Mouse (Mus musculus) forebrain, embryonic 11.5 days (tissue): ENCODE data around the gene Prickle2. TPM values are rescaled to one million over a fixed set of nuclear protein-coding genes. Genes with fewer than 3 reads are reported as not detected.

Experiments used
- ATAC-seq: fragments of 200-750 bp; cut with Nextera tagmentation; replicated peaks from 2 replicates; pipeline ENCODE4 v1.8.0; 2017; ENCODE audit warnings: moderate TSS enrichment; ENCODE audit not compliant: low FRiP score
- DNase-seq: peaks from one replicate; pipeline ENCODE4 v3.0.0-alpha.2; 2017; ENCODE audit warnings: low spot score
- H3K27ac ChIP-seq: fragments of 300-500 bp; sonication (generic); 2 replicates; pipeline ENCODE4 v1.5.1; 2014; ENCODE audit warnings: low read depth, low read length
- H3K27me3 ChIP-seq: fragments of 300-500 bp; sonication (generic); 2 replicates; pipeline ENCODE4 v1.6.1; 2014; ENCODE audit warnings: mild to moderate bottlenecking, low read length, mixed read lengths; ENCODE audit not compliant: control insufficient read depth, insufficient read depth
- H3K36me3 ChIP-seq: fragments of 300-500 bp; sonication (generic); 2 replicates; pipeline ENCODE4 v1.6.1; 2014; ENCODE audit warnings: mild to moderate bottlenecking, low read length, moderate library complexity, mixed read lengths; ENCODE audit not compliant: control insufficient read depth, insufficient read depth
- H3K4me1 ChIP-seq: fragments of 300-500 bp; sonication (generic); replicated peaks from 2 replicates; pipeline ENCODE4 v1.6.1; 2014; ENCODE audit warnings: low read length, mixed read lengths; ENCODE audit not compliant: control insufficient read depth, insufficient read depth
- H3K4me2 ChIP-seq: fragments of 300-500 bp; sonication (generic); 2 replicates; pipeline ENCODE4 v1.6.1; 2014; ENCODE audit warnings: low read depth, mild to moderate bottlenecking, low read length, moderate library complexity, mixed read lengths; ENCODE audit not compliant: severe bottlenecking
- H3K4me3 ChIP-seq: fragments of 300-500 bp; sonication (generic); 2 replicates; pipeline ENCODE4 v1.5.1; 2014; ENCODE audit warnings: low read depth, low read length
- H3K9ac ChIP-seq: fragments of 300-500 bp; sonication (generic); 2 replicates; pipeline ENCODE4 v1.6.1; 2014; ENCODE audit warnings: low read length
- H3K9me3 ChIP-seq: fragments of 300-500 bp; sonication (generic); 2 replicates; pipeline ENCODE4 v1.6.1; 2016; ENCODE audit warnings: low read length, mixed read lengths; ENCODE audit not compliant: control insufficient read depth
- WGBS: fragments of 180-500 bp; shearing (Covaris S2); extraction: QIAGEN DNeasy Blood & Tissue Kit; methylation state at CpG from one replicate; pipeline ENCODE4 v1.1.7; 2014; 5-methylcytosine and 5-hydroxymethylcytosine counted together
- polyA plus RNA-seq: library from polyadenylated mRNA; unstranded; fragments of >200 nt; fragmentation: Nextera tagmentation; extraction: Ambion mirVana; gene quantifications from 2 replicates; pipeline ENCODE4 v1.2.1, GENCODE M21; 2014

Prickle2 gene
- polyA plus RNA-seq, 1 experiment from 2014 or later = 4.0 TPM

- H3K4me2 ChIP-seq = no peak overlapping the region
- no peak for ATAC-seq
- 0 out of 2 replicates have a peak, but pooled peaks cover 2% of the 10 kb centered on the region for H3K4me1 ChIP-seq
- no peaks in the 10 kb centered on the region for H3K36me3 ChIP-seq
- H3K27me3 ChIP-seq = no peaks in the 10 kb centered on the region
- H3K4me3 ChIP-seq = no peak overlapping the region
- no peaks in the 10 kb centered on the region for H3K9me3 ChIP-seq
- 87% methylated on average over 2 of the region's 2 CpGs for WGBS
- H3K9ac ChIP-seq = no peak overlapping the region
- no peak for DNase-seq
- no peak overlapping the region for H3K27ac ChIP-seq
Measured at GRCm38 (mm10) chr6:92477621-92478020, 228.3 kb downstream of the Prickle2 start.

- ATAC-seq (no peak), DNase-seq (no peak)
- 80% methylated on average over 4 of the region's 4 CpGs for WGBS
- H3K27me3 ChIP-seq = no peaks in the 10 kb centered on the region
- no peak overlapping the region for H3K9ac ChIP-seq
- H3K4me2 ChIP-seq = no peak overlapping the region
- no peaks in the 10 kb centered on the region for H3K4me1 ChIP-seq
- H3K36me3 ChIP-seq = no peaks in the 10 kb centered on the region
- H3K4me3 ChIP-seq = no peak overlapping the region
- H3K9me3 ChIP-seq = no peaks in the 10 kb centered on the region
- no peak overlapping the region for H3K27ac ChIP-seq
Measured at GRCm38 (mm10) chr6:92469456-92469855, 236.5 kb downstream of the Prickle2 start.

- Histone ChIP-seq H3K4me1 (no peaks in the 10 kb centered on the region), H3K9me3 (no peaks in the 10 kb centered on the region), H3K36me3 (no peaks in the 10 kb centered on the region), H3K27ac (no peak overlapping the region), H3K4me2 (no peak overlapping the region), H3K9ac (no peak overlapping the region), H3K27me3 (no peaks in the 10 kb centered on the region), H3K4me3 (no peak overlapping the region)
- WGBS = 79% methylated on average over 4 of the region's 4 CpGs
- DNase-seq (no peak), ATAC-seq (no peak)
Measured at GRCm38 (mm10) chr6:92468892-92469291, 237.1 kb downstream of the Prickle2 start.

GRCm38 (mm10) chr6:92468383-92468791 lies 237.6 kb downstream of the Prickle2 start:
- WGBS = 90% methylated on average over 3 of the region's 3 CpGs
- H3K4me1 ChIP-seq = no peaks in the 10 kb centered on the region
- ATAC-seq = no peak

GRCm38 (mm10) chr6:92467343-92467742 lies 238.6 kb downstream of the Prickle2 start:
- no peak overlapping the region for H3K4me3 ChIP-seq
- H3K36me3 ChIP-seq = no peaks in the 10 kb centered on the region
- ATAC-seq (no peak), DNase-seq (no peak)
- no peak overlapping the region for H3K9ac ChIP-seq
- H3K4me2 ChIP-seq = no peak overlapping the region
- no peak overlapping the region for H3K27ac ChIP-seq
- H3K9me3 ChIP-seq = no peaks in the 10 kb centered on the region
- 52% methylated on average over 2 of the region's 2 CpGs for WGBS
- H3K27me3 ChIP-seq = no peaks in the 10 kb centered on the region
- H3K4me1 ChIP-seq = no peaks in the 10 kb centered on the region

More at GRCm38 (mm10) chr6:92468383-92468791, 237.6 kb downstream of the Prickle2 start:
- Histone ChIP-seq H3K4me2 (no peak overlapping the region), H3K9ac (no peak overlapping the region), H3K36me3 (no peaks in the 10 kb centered on the region), H3K27me3 (no peaks in the 10 kb centered on the region), H3K27ac (no peak overlapping the region), H3K4me3 (no peak overlapping the region), H3K9me3 (no peaks in the 10 kb centered on the region)
- no peak for DNase-seq

GRCm38 (mm10) chr6:92465666-92466065 lies 240.3 kb downstream of the Prickle2 start:
- WGBS = 90% methylated on average over 1 of the region's 1 CpGs
- Histone ChIP-seq H3K4me3 (no peak overlapping the region), H3K9ac (no peak overlapping the region), H3K27me3 (no peaks in the 10 kb centered on the region), H3K36me3 (no peaks in the 10 kb centered on the region), H3K4me1 (peaks cover 2% of the 10 kb centered on the region; the same call in 1 of the 2 replicates), H3K9me3 (no peaks in the 10 kb centered on the region), H3K27ac (no peak overlapping the region), H3K4me2 (no peak overlapping the region)
- DNase-seq (no peak), ATAC-seq (no peak)

GRCm38 (mm10) chr6:92464781-92465337 lies 241.1 kb downstream of the Prickle2 start:
- 75% methylated on average over 7 of the region's 7 CpGs for WGBS
- no peak overlapping the region for H3K27ac ChIP-seq
- H3K36me3 ChIP-seq = no peaks in the 10 kb centered on the region
- ATAC-seq = no peak
- H3K27me3 ChIP-seq = no peaks in the 10 kb centered on the region
- H3K9ac ChIP-seq = no peak overlapping the region
- no peak for DNase-seq
- peaks cover 2% of the 10 kb centered on the region; the same call in 1 of the 2 replicates for H3K4me1 ChIP-seq
- H3K9me3 ChIP-seq = no peaks in the 10 kb centered on the region
- H3K4me2 ChIP-seq = no peak overlapping the region
- H3K4me3 ChIP-seq = no peak overlapping the region

GRCm38 (mm10) chr6:92463768-92464167 lies 242.2 kb downstream of the Prickle2 start:
- Histone ChIP-seq H3K4me3 (no peak overlapping the region), H3K27me3 (no peaks in the 10 kb centered on the region), H3K9ac (no peak overlapping the region), H3K9me3 (no peaks in the 10 kb centered on the region), H3K27ac (no peak overlapping the region), H3K4me2 (no peak overlapping the region), H3K4me1 (peaks cover 2% of the 10 kb centered on the region; the same call in 1 of the 2 replicates), H3K36me3 (no peaks in the 10 kb centered on the region)
- DNase-seq (no peak), ATAC-seq (no peak)
- WGBS = 84% methylated on average over 9 of the region's 9 CpGs

GRCm38 (mm10) chr6:92460750-92461149 lies 245.2 kb downstream of the Prickle2 start:
- WGBS = 57% methylated on average over 2 of the region's 2 CpGs

More at GRCm38 (mm10) chr6:92460750-92461149, 245.2 kb downstream of the Prickle2 start:
- DNase-seq (no peak), ATAC-seq (no peak)
- Histone ChIP-seq H3K27me3 (no peaks in the 10 kb centered on the region), H3K4me1 (peaks cover 2% of the 10 kb centered on the region; the same call in 1 of the 2 replicates), H3K9ac (no peak overlapping the region), H3K9me3 (no peaks in the 10 kb centered on the region), H3K27ac (no peak overlapping the region), H3K4me3 (no peak overlapping the region), H3K4me2 (no peak overlapping the region), H3K36me3 (no peaks in the 10 kb centered on the region)
